Mouse (Mus musculus): ENCODE data around the gene Caprin1.

The Caprin1 gene

GRCm38 (mm10) chr2:103796861-103797466 is 485 bp downstream of the Caprin1 start:
- peak; percentile 76 for DNase-seq

DNA sequence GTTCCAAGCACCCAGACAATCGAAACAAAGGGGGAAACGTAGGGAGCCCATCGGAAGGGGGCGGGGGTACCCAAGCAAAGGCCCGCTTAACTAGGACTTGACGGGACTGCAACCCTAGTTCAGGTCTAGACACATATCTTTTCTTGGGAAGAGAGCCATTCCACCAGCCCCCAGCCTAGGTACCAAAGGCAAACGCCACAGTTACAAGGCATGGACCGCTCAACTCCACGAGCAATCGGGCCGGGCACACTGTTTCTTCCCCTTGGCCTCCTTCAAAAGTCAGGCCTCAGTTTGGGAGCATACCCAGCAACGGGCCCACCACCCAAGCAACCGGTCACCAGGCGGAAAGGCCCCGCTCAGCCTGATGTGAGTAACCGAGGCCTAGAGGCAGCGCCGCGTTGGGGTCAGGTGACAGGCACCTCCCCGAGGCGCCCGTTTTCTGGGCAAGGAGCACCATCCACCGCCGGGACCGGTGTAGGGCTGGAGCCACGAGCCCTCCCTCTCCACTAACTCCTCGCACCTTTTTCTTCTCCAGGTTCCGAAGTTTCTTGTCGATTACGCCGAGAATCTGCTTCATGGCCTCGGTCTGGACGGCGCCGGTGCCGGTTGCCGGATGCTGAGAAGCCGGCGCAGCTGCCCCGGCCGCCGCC is 1.1 kb downstream of the Caprin1 start:
- peak; percentile 59 for DNase-seq

DNA sequence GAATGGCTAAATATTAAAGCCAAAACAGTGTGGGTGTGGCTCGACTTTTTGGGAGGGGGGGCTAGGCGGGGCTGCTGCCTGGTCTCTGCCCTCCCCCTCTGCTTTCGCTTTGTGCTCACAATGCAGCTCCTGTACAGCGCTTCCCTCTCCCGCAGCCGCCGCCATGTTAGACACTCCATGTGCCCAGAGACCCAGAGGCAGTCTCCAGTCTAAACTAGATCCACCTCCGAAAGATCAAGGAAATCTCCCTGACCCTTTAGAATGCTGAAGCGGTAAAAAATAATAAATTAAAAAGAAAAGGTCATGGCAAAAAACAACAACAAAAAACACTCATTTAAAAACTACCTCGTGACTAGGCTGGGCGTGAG is 1.6 kb downstream of the Caprin1 start:
- peak; percentile 56 for DNase-seq

- no peak for DNase-seq
Measured at GRCm38 (mm10) chr2:103792009-103792408, 5.4 kb downstream of the Caprin1 start.

DNA sequence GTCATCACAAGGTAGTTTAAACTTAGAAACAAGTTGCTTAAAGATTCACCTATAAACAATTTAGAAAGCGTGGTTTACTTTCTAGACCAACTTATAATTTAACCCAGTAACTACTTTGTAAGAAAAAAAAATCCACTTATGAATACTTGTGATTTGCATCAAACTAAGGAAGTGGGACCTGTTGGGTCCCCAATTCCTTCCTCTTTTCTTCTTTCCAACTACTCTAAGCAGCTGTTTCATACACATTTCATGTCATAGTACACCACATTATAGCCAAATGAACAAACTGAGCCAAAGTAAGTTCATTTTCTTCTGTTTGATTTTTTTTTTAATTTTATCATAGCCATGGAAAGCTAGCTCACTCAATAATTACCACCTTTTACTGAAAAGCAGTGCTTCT is 11.7 kb downstream of the Caprin1 start:
- no peak for DNase-seq

- DNase-seq, result no peak
Measured at GRCm38 (mm10) chr2:103784621-103785020, 12.8 kb downstream of the Caprin1 start.

DNA sequence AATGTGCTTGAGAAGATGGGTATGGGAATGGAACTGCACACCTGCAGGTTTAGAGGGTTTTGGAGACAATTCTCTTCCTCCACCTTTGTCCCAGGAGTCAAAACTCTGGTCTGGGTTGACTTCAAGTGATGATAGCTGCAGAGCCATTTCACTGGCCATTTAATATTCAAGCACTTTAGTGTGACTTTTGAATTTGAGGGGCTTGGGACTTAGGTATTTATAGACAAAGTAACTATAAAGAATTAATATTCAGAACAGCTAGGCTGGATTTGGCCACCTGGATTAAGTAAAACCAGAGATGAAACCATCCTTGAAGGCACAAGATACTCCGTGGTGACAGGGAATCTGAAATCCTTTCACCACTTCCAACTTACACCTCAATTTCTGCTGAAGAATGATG is 35.0 kb downstream of the Caprin1 start:
- DNase-seq, result no peak

DNA sequence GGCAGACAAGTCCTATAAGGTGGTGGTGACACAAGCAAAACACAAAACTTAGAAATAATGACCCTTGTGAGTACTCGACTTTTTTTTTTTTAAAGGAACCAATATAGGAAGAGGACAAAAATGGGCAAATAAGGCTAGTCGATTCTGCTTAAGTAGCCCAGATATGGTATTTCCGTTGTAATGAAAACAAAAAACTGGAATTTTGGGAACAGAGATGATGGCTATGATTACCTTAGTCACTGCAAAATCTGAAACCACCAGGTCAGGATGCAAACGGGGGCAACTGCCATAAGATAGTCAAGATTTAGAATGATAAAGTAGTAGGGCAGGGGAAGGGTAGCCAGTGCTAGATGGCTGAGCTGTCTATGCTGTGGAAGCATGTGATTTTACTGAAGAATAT is 35.5 kb downstream of the Caprin1 start:
- no peak for DNase-seq

DNA sequence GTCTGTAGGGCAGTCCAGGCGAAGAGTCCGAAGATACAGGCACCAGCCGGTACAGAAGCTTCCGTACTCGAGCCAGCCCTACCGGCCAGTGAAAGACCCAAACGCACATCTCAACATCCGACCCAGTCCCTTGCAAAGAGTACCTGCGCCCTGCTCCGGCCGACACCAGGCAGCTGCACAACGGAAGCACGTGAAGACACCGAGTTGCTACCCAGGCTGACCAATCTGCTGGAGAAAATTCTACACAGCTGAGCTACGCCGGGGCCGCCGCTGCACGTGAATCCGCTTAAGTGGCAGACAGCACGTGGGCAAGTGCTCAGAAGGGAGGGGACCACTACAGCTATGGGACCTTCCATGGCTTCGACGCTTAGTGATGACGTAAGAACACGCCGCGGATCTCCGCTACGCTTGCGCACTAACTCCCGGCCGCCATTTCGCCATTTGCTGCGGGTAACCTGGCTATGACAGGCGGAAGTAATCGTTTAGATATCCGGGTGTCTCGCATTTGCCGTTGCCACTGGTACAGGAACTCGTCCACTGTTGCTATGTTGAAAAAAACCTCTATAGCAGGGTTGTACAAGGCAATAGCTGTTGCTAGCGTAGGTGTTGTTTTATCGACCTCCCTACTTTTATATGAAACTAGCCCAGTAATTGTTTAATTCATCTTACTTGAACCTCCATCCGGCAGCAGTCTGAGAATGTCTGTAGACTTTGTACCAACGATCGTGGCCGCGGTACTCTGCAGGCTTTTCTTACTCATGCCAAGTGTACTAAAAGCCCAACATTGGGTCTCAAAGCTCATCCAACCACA is 36.3 kb downstream of the Caprin1 start, which contains the start of gene Nat10:
TSS of gene Nat10 (minus strand) at position 365 of the 811 bp plus-strand sequence.
- peak; percentile 98 for DNase-seq

DNA sequence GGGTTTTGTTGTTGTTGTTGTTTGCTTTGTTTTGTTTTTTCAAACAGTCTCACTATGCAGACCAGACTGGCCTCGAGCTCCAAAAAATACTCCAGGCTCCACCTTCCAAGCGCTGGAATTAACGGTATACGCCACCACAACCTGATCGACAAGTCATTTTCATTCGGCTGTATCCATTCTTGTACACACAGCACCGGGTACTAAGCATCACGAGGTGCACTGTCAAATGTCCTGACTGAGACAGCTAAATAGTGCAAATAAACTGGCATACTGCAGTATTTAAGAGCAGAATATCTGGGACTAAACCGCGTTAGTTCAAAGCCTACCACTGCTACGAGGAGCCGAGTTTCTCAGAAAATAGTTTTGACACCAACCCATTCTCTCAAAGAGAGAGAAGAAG is 37.0 kb downstream of the Caprin1 start:
- no peak for DNase-seq

GRCm38 (mm10) chr2:103755458-103756085 is 41.9 kb downstream of the Caprin1 start:
- DNase-seq, result no peak

- DNase-seq, result no peak
Measured at GRCm38 (mm10) chr2:103754614-103755013, 42.8 kb downstream of the Caprin1 start.

GRCm38 (mm10) chr2:103751771-103752170 is 45.7 kb downstream of the Caprin1 start:
- no peak for DNase-seq

GRCm38 (mm10) chr2:103749091-103749490 is 48.4 kb downstream of the Caprin1 start:
- DNase-seq, result no peak

GRCm38 (mm10) chr2:103747891-103748290 is 49.6 kb downstream of the Caprin1 start:
- no peak for DNase-seq

DNA sequence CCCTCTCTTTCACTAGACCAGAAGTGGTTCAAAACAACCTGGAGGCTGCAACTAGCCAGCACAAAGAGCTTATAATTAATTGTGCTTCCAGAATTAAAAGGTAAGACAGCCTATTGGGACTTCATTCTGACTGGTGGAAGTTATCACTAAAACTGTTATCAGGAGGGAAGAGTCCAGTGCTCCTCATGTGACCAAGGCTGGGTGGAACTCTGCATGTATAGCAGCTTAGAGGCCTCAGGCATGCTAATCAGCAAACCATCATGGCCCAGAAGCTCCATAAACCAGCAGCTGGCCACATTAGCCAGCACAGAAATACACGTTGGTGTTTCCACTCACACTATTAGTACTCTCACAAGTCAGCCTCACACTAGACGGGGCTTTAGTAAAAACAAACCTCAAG is 50.7 kb downstream of the Caprin1 start:
- no peak for DNase-seq

DNA sequence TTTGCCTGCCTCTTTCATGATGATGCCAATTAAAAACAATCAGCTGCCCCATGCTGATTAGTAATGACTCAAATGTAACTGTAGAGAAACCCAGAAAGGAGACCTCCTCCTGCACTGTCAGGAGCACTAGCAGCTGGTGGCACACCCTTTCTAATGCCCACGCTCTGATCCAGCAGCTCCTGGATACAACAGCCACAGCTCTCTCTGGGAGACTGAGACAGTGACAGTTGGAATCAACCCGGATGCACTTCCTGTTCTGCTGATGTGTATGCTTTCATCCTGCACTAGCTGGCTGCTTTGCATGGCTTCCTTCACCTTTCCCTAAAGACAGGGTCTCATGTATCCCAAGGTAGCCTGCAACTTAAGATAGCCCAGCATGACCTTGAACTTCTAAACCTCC is 51.4 kb downstream of the Caprin1 start:
- no peak for DNase-seq

GRCm38 (mm10) chr2:103745481-103745880 is 52.0 kb downstream of the Caprin1 start:
- no peak for DNase-seq

DNA sequence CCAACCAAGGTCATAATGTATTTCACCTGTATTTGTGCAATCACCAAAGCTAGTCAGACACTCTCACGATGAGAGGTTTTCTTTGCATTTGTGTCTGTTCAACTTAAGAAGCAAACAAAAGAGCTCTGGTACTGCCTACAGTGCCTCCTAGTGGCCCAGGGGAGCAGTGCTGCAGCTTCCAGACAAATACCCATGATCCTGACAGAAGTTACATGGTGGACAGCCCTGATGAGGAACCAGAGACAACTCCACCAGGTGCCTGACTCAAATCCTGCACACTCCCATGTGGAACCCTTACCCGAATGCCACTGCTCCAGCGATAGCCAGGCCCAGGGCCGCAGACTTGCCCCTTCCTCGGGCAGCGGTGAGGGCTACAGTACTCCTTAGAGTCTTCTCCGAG is 53.5 kb downstream of the Caprin1 start:
- DNase-seq, result no peak

GRCm38 (mm10) chr2:103743536-103743935 is 53.9 kb downstream of the Caprin1 start:
- DNase-seq, result no peak

GRCm38 (mm10) chr2:103742821-103743220 is 54.6 kb downstream of the Caprin1 start:
- no peak for DNase-seq

- no peak for DNase-seq
Measured at GRCm38 (mm10) chr2:103731423-103731822, 66.0 kb downstream of the Caprin1 start.

- DNase-seq, result peak; percentile 75
Measured at GRCm38 (mm10) chr2:103730999-103731398, 66.5 kb downstream of the Caprin1 start.

All from right cerebral cortex, postnatal 25 days (tissue).